Mouse (Mus musculus) c-Kit-positive CD71-positive TER-119-positive erythroid progenitor cells, embryonic 14.5 days (primary cell): ENCODE measurements around the gene Sugp1.

ENCODE experiments used
- DNase-seq: peaks from one replicate; pipeline ENCODE4 v3.0.0-alpha.2; 2013; ENCODE audit warnings: low spot score

Sugp1 gene

DNA sequence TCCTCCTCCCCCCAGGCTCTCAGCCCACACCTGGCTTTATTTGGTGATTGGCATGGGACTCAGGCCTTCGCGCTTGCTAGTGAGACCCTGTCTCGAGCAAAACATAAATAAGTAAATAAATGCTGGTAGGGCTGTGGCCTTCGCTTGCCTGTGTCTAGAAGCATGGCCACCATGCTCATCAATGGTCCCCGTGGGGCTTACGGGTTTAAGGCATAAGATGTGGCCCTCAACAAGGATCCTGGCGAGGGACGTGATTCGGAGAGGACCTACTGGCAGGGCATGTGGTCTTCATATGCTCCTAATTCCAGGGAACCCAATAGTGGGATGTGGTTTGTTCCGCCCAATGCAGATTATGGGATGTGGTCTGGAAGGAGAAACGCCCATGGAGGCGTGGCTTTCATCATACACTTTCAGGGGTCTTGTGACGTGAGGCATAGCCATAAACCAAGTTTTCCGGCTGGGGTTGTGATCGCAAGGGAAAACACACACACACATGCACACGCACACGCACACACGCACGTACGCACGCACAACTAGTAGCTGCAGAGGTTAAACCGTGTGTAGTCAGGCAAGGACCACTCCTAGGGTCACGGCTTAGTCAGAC lies 68.7 kb downstream of the Sugp1 start:
- DNase-seq, result no peak

DNA sequence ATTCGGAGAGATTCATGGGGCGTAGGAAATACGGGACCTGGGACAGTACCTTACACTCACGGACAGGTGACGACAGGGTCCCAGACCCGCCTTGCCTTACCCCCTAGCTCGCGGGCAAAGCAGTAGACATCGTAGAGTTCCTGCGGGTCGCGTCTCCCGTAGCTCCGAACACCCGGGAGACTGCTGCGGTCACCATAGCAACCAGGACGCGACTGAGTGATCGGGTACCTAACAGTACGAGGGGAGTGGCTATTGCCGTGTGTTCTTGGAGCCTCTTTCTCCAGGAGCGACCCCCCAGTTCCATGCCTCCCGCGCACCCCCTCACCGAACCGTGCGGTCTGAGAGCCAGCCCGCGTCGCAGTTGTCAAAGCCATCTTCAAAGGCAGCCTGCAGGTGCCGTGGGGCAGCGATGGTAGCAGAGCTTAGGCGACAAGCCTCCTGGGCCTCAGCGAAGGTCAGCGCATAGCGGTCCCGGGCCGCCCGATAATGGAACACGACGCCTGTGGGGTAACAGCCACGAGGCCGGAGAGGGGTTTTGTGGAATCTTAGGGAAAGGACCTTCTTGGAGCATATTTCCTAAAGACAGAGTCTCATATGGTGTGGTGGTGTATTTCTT lies 69.9 kb downstream of the Sugp1 start:
- DNase-seq, result no peak

DNA sequence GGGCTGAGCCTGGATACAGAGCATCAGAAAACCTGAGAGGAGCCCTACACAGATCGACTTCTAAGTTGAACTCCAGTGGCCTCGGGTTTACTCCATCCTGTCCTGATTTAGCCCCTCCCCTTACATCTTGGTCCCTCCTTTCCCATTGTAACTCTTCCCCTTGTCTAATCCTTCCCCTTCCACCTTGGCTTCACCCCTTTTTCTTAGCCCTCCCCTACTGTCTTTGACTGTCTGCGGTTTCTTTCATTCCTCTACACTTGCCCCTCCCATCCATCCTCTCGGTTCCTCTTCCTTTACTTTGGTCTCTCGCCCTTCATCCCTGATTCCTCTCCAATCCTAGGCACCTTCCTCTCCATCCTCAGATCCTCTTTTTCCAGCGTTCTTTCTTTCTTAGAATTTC lies 71.9 kb downstream of the Sugp1 start:
- DNase-seq, result no peak

DNA sequence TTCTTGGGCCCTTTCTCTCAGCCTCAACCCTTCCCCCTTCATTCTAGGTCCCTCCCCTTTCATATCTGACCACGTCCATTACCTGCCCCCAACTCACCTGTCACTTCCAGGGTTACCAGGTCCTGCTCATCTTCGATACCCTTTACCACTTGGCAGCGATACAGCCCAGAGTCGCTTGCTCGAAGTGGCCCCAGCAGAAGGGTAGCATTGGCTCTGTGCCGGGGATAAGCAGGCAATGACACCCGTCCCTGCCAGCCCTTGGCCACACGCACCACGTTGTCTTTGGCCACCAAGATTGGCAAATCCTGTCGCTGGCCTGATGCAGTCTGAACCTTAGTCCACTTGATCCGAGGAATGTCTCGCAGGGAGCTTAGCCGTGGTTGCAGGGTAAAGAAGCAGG lies 72.3 kb downstream of the Sugp1 start:
- no peak for DNase-seq

DNA sequence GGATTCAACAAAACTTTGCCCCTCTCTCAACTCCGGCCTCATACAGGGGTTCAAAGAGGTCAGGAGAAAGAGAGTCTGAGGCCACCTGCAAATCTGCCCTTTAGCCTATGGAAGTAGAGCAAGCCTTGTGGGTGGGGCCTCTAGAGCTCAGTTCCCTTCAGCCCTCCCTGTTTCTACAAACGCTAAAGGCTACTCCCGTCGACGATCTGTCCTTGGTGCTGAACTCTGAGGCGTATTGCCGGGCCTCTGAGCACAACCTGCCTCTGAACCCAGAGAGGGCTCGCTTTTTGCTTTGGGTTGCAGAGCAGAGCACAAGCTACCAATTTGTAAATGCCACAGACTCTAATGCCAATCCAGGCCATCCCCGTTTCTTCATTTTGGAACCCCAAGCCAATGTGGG lies 75.0 kb downstream of the Sugp1 start:
- peak; percentile 54 for DNase-seq

DNA sequence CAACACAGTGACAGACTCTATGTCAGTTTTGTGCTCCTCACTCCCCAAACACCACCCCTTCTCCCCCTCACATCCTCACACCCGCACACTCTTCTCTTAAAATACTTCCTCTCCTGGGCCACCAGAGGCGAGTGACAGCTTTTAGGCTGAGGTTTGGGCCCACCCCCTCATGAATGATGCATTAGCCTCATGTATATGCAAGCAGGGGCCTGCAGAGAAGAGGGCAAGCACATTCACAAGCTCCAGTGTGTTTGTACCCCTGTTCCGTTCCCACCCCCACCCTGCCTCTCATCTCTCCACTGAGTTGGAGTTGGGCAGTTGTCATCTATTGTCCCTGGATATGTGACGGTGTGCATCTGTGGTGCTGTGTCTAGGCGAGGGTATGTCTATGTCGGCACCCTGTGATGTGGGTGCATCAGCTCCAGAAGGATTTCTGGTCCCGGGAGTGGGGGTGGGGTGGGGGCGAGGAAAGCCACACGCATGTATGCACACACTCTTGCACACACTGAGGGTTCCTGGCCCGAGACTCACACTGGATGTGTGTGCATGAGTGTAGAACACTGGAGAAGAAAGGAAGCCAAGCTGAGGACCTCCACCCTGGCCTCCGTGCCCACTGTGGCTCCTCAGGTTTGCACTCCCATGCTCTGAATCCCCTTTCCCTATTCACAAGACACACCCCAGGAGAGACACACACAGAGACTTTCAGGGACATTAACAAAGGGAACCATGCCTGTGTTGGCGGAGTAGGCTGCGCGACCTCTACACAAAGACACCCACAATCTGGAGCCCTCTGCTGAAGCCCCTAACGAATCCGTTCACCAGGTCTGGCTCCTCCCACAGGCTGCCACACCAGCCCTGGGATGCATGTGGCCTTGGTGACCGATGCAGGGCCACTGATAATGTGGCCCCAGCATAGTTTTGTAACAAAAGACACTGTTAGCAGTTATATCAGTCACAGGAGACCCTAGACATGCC lies 76.4 kb downstream of the Sugp1 start:
- DNase-seq, result no peak

DNA sequence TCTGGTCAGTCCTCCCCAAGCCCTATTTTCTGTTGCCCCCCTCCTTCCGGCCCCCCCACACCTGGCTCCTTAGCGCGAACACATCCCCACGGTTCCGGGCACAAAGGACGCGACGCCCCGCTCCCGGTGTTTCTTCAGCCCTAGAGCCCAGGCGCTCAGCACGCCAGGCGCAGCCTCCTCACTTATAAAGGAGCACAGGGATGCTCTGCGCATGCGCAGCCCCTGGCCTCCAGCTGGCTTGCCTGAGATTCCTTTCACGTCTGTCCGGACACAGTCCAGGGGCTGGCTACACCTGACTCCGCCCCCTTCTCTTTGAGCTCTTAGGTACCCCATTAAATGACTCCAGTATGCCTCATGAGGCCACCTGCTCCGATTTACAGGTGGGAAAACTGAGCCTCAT lies 78.1 kb downstream of the Sugp1 start, which contains the start of gene Ncan:
Gene Ncan (minus strand): TSS at position 207 of the 400 bp plus-strand sequence.
- no peak for DNase-seq
